ENCODE assay signal across 22 mouse cellular contexts in the genomic region with DNA sequence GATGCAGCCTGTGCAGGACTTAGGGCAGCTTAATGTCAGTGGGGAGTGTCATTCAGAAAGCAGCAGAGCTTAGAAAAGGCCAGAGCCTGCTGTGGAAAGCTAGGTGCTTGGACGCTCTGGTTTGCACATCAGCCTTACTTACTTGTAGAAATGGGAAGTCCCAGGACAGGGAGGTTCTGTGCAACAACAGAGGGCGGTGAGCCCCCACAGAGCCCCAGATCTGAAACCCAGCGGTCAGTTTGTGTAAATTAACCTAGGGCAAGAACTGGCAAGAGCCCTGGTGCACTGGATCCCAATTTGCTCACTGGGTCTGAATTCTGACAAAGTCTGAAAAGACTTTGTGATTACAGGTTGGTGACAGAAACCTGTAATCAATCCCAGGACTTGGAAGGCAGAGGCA. TPM values are rescaled to one million over a fixed set of nuclear protein-coding genes. Genes with fewer than 3 reads are reported as not detected.
DNase-seq lines count a peak whose midpoint lies in the region; ATAC-seq and TF ChIP-seq lines count a peak whose summit lies in the region.
"Had no signal": no experiment of that assay in that cellular context is flagged by ENCODE, and none has a peak within 500 bp of the region (broad histone marks: within the 10 kb centered on the region; RNA-seq: fewer than 3 reads in every experiment).

No protein-coding gene starts in this region.

- H3K4me1 ChIP-seq in spleen, adult 2 months (ENCODE audit: control insufficient read depth, insufficient read depth, insufficient read length): peaks cover 49% of the 10 kb centered on the region; the same call in 1 of the 2 replicates
- H3K4me1 ChIP-seq in ES-E14 (ENCODE audit: control insufficient read depth in 2 of 2, insufficient read depth in 2 of 2, low read length in 2 of 2, poor library complexity in 1 of 2): peaks cover 22 to 28% of the 10 kb centered on the region in 2 experiments
- peaks cover 25% of the 10 kb centered on the region for H3K4me1 ChIP-seq in hindbrain, embryonic 10.5 days (replicated peaks)
- peaks cover 2% of the 10 kb centered on the region; the same call in 1 of the 2 replicates for H3K4me1 ChIP-seq in midbrain, embryonic 15.5 days
- 0 out of 2 replicates have a peak, but pooled peaks cover 3% of the 10 kb centered on the region for H3K4me1 ChIP-seq in stomach, postnatal 0 days (replicated peaks; ENCODE audit: control insufficient read depth, insufficient read depth)

- H3K36me3 ChIP-seq in spleen, adult 2 months (ENCODE audit: control insufficient read depth, insufficient read depth, low read length): no peaks in the 10 kb centered on the region
- H3K36me3 ChIP-seq in ES-E14 (ENCODE audit: control insufficient read depth, insufficient read depth, low read length, poor library complexity, severe bottlenecking): no peaks in the 10 kb centered on the region
- H3K36me3 ChIP-seq in hindbrain, embryonic 10.5 days: no peaks in the 10 kb centered on the region
- no peaks in the 10 kb centered on the region for H3K36me3 ChIP-seq in midbrain, embryonic 15.5 days (replicated peaks)
- no peaks in the 10 kb centered on the region for H3K36me3 ChIP-seq in stomach, postnatal 0 days (ENCODE audit: control insufficient read depth, insufficient read depth, low read length)
- H3K36me3 ChIP-seq: embryonic facial prominence, embryonic 15.5 days; forebrain, embryonic 10.5 days; heart, embryonic 15.5 days had no signal

- H3K9ac ChIP-seq in ES-E14 (ENCODE audit: insufficient read depth, low read depth, low read length, poor library complexity, severe bottlenecking): no peak overlapping the region
- H3K9ac ChIP-seq in midbrain, embryonic 15.5 days: no peak overlapping the region
- no peak overlapping the region for H3K9ac ChIP-seq in stomach, postnatal 0 days (ENCODE audit: low read length)
- H3K9ac ChIP-seq: embryonic facial prominence, embryonic 15.5 days; heart, embryonic 15.5 days; hindbrain, embryonic 14.5 days had no signal

- H3K4me2 ChIP-seq in midbrain, embryonic 15.5 days: no peak overlapping the region
- H3K4me2 ChIP-seq in stomach, postnatal 0 days (replicated peaks; ENCODE audit: low read depth): no peak overlapping the region
- H3K4me2 ChIP-seq: embryonic facial prominence, embryonic 15.5 days; heart, embryonic 11.5 days; heart, embryonic 15.5 days; hindbrain, embryonic 14.5 days had no signal

- no peak for TF ChIP-seq EP300 in stomach, postnatal 0 days (optimal IDR thresholded peaks at IDR 0.05)

- ATAC-seq in megakaryocyte, adult 5-6 weeks (ENCODE audit: poor library complexity, severe bottlenecking): peak; percentile 16
- no peak for ATAC-seq in midbrain, embryonic 15.5 days (replicated peaks)
- ATAC-seq in stomach, postnatal 0 days (ENCODE audit: low FRiP score, low TSS enrichment): no peak
- ATAC-seq: forebrain, embryonic 14.5 days had no signal

- TF ChIP-seq CTCF in spleen, adult 2 months (IDR thresholded peaks at IDR 0.05; ENCODE audit: extremely low read depth, insufficient read depth, insufficient read length, insufficient replicate concordance): no peak
- TF ChIP-seq CTCF in stomach, postnatal 0 days (IDR thresholded peaks at IDR 0.05; ENCODE audit: low read depth): no peak

- H3K27ac ChIP-seq in spleen, adult 2 months (ENCODE audit: insufficient read depth, low read length): peak overlapping the region; percentile 71
- peak overlapping the region; percentile 68 for H3K27ac ChIP-seq in ES-E14 (ENCODE audit: insufficient read depth, low read depth, low read length, poor library complexity, severe bottlenecking)
- H3K27ac ChIP-seq in hindbrain, embryonic 10.5 days: no peak overlapping the region
- no peak overlapping the region for H3K27ac ChIP-seq in midbrain, embryonic 15.5 days
- H3K27ac ChIP-seq in stomach, postnatal 0 days (replicated peaks): no peak overlapping the region
- H3K27ac ChIP-seq: embryonic facial prominence, embryonic 15.5 days; forebrain, embryonic 10.5 days; heart, embryonic 15.5 days; hindbrain, embryonic 14.5 days had no signal

- no peak overlapping the region for H3K4me3 ChIP-seq in spleen, adult 2 months (ENCODE audit: extremely low read depth, insufficient read depth, insufficient read length)
- no peak overlapping the region for H3K4me3 ChIP-seq in ES-E14 (ENCODE audit: insufficient read depth in 1 of 2, low read depth in 1 of 2, low read length in 2 of 2, poor library complexity in 1 of 2, severe bottlenecking in 1 of 2)
- no peak overlapping the region for H3K4me3 ChIP-seq in hindbrain, embryonic 10.5 days
- no peak overlapping the region for H3K4me3 ChIP-seq in midbrain, embryonic 15.5 days
- no peak overlapping the region for H3K4me3 ChIP-seq in stomach, postnatal 0 days (ENCODE audit: low read depth, low read length)
- H3K4me3 ChIP-seq: embryonic facial prominence, embryonic 15.5 days; erythroblast, embryonic 14.5 days; forebrain, embryonic 10.5 days; heart, embryonic 15.5 days had no signal

- TF ChIP-seq POLR2A in spleen, adult 2 months (IDR thresholded peaks at IDR 0.05; ENCODE audit: low read depth, low read length): no peak

- in situ Hi-C loops in ES-E14 (cut with MboI; ENCODE audit: low sequenced_read_pairs in 2 of 2, unreplicated experiment in 2 of 2): no loop called here

- 37% methylated on average over 3 of the region's 3 CpGs for WGBS in spleen, adult 2 months
- WGBS in hindbrain, embryonic 10.5 days: 76% methylated on average over 3 of the region's 3 CpGs
- WGBS in midbrain, embryonic 15.5 days: 74% methylated on average over 3 of the region's 3 CpGs
- WGBS in stomach, postnatal 0 days: 78% methylated on average over 3 of the region's 3 CpGs

- no peak for DNase-seq in spleen, adult 2 months (ENCODE audit: low read depth in 1 of 2, low spot score in 2 of 2)
- no peak for DNase-seq in spleen, postnatal 10 days (ENCODE audit: low spot score in 2 of 2)
- DNase-seq in ES-E14 (ENCODE audit: low read depth, low spot score): no peak
- DNase-seq in hindbrain, embryonic 10.5 days (ENCODE audit: low spot score): no peak
- no peak for DNase-seq in stomach, postnatal 0 days (ENCODE audit: low spot score)
- DNase-seq: adrenal gland, adult 2 months; adrenal gland, postnatal 25 days; cerebellum, adult 2 months; cerebellum, postnatal 14 days; embryo, embryonic 11 days; gastrocnemius, postnatal 36 days; heart, adult 18-20 months; heart, postnatal 14 days had no signal

- no peaks in the 10 kb centered on the region for H3K9me3 ChIP-seq in ES-E14 (ENCODE audit: control insufficient read depth, insufficient read depth, low read depth, low read length)
- no peaks in the 10 kb centered on the region for H3K9me3 ChIP-seq in hindbrain, embryonic 10.5 days
- no peaks in the 10 kb centered on the region for H3K9me3 ChIP-seq in midbrain, embryonic 15.5 days
- H3K9me3 ChIP-seq in stomach, postnatal 0 days (ENCODE audit: control insufficient read depth, low read length): no peaks in the 10 kb centered on the region
- H3K9me3 ChIP-seq: embryonic facial prominence, embryonic 15.5 days; forebrain, embryonic 10.5 days; heart, embryonic 15.5 days had no signal

- no peaks in the 10 kb centered on the region for H3K27me3 ChIP-seq in spleen, adult 2 months (ENCODE audit: control insufficient read depth, insufficient read depth, low read length)
- H3K27me3 ChIP-seq in hindbrain, embryonic 10.5 days (ENCODE audit: insufficient read depth, poor library complexity, severe bottlenecking): no peaks in the 10 kb centered on the region
- H3K27me3 ChIP-seq in midbrain, embryonic 15.5 days (replicated peaks): no peaks in the 10 kb centered on the region
- no peaks in the 10 kb centered on the region for H3K27me3 ChIP-seq in stomach, postnatal 0 days (ENCODE audit: control insufficient read depth, insufficient read depth, low read length)
- H3K27me3 ChIP-seq: embryonic facial prominence, embryonic 15.5 days; heart, embryonic 15.5 days had no signal

TF ChIP-seq in ES-E14, 5 proteins besides CTCF, POLR2A, EP300 and RAD21:
- TF ChIP-seq ZNF384 (IDR thresholded peaks at IDR 0.05; ENCODE audit: low read depth, low read length) (no peak), ZC3H11A (IDR thresholded peaks at IDR 0.05; ENCODE audit: borderline replicate concordance, low read depth, low read length) (no peak), CHD2 (IDR thresholded peaks at IDR 0.05; ENCODE audit: low read depth, low read length) (no peak), HCFC1 (IDR thresholded peaks at IDR 0.05; ENCODE audit: borderline replicate concordance, insufficient read depth, low read length) (no peak)

RNA-seq across cellular contexts. Expression of gene Myh9, which starts 5.1 kb away (rescaled TPM):
- polyA plus RNA-seq in spleen, adult 2 months (2012; rRNA removed): 138 and 142 TPM in 2 replicates
- total RNA-seq in ES-E14 (2012; rRNA removed): 146 and 152 TPM in 2 replicates
- total RNA-seq in megakaryocyte, adult 5-6 weeks (2015): 464 and 549 TPM in 2 replicates
- total RNA-seq in megakaryocyte, adult 5-6 weeks (2017): 759 and 878 TPM in 2 replicates
- 32.7 and 38.4 TPM in 2 replicates for polyA plus RNA-seq in hindbrain, embryonic 10.5 days (2016; fragmentation: Nextera tagmentation; extraction: Ambion mirVana)
- 11.9 and 14.2 TPM in 2 replicates for polyA plus RNA-seq in midbrain, embryonic 15.5 days (2015; fragmentation: Nextera tagmentation; extraction: Ambion mirVana)
- 27.9 and 32.9 TPM in 2 replicates for polyA plus RNA-seq in stomach, postnatal 0 days (2015; fragmentation: Nextera tagmentation; extraction: Ambion mirVana)

Comparison
In these comparisons a context has a peak if more than half of its experiments do, and no peak if none do; other contexts are left out.
1. H3K27ac ChIP-seq: peak in spleen, adult 2 months (single experiment) and ES-E14 (single experiment); none in hindbrain, embryonic 10.5 days (single experiment), midbrain, embryonic 15.5 days (single experiment) and stomach, postnatal 0 days (single experiment).